Mouse (Mus musculus): ENCODE data around the gene A930009A15Rik. TPM values are rescaled to one million over a fixed set of nuclear protein-coding genes. Genes with fewer than 3 reads are reported as not detected.

A930009A15Rik gene
- total and polyA plus RNA-seq, 2 experiments, result not detected

- 82% methylated on average over 12 of the region's 12 CpGs for WGBS
- H3K27ac ChIP-seq (replicated peaks; ENCODE audit: insufficient read depth, low read depth, low read length), result no peak overlapping the region
- no peak for TF ChIP-seq POLR2A (IDR thresholded peaks at IDR 0.05; ENCODE audit: extremely low read depth, insufficient read depth, low read length)
- no peak for TF ChIP-seq CTCF (IDR thresholded peaks at IDR 0.05; ENCODE audit: low read depth, low read length)
These were observed 13.0 kb upstream of the A930009A15Rik start for GRCm38 (mm10) chr10:115556738-115557242.

GRCm38 (mm10) chr10:115561136-115561880, 8.5 kb upstream of the A930009A15Rik start:
- H3K27me3 ChIP-seq (ENCODE audit: control insufficient read depth, insufficient read depth, low read length), result no peaks in the 10 kb centered on the region
- no peak overlapping the region for H3K9ac ChIP-seq (ENCODE audit: low read depth, low read length)
- H3K27ac ChIP-seq (replicated peaks; ENCODE audit: insufficient read depth, low read depth, low read length), result no peak overlapping the region
- 38% methylated on average over 12 of the region's 12 CpGs for WGBS
- DNase-seq (ENCODE audit: extremely low read depth, low read depth, low spot score), result peak; percentile 61
- TF ChIP-seq POLR2A (IDR thresholded peaks at IDR 0.05; ENCODE audit: extremely low read depth, insufficient read depth, low read length), result no peak
- no peak for TF ChIP-seq CTCF (IDR thresholded peaks at IDR 0.05; ENCODE audit: low read depth, low read length)
- no peaks in the 10 kb centered on the region for H3K36me3 ChIP-seq (ENCODE audit: control insufficient read depth, insufficient read depth, low read length)
- peaks cover 1% of the 10 kb centered on the region; the same call in 1 of the 2 replicates for H3K4me1 ChIP-seq (ENCODE audit: control insufficient read depth, insufficient read depth, low read length)
- H3K79me2 ChIP-seq (ENCODE audit: control insufficient read depth, insufficient read depth, low read length), result no peaks in the 10 kb centered on the region
- H3K4me3 ChIP-seq (ENCODE audit: insufficient read depth, low read depth, low read length), result no peak overlapping the region

More at GRCm38 (mm10) chr10:115556738-115557242, 13.0 kb upstream of the A930009A15Rik start:
- DNase-seq (ENCODE audit: extremely low read depth, low read depth, low spot score), result no peak
- no peaks in the 10 kb centered on the region for H3K27me3 ChIP-seq (ENCODE audit: control insufficient read depth, insufficient read depth, low read length)
- H3K9ac ChIP-seq (ENCODE audit: low read depth, low read length), result no peak overlapping the region
- no peak overlapping the region for H3K4me3 ChIP-seq (ENCODE audit: insufficient read depth, low read depth, low read length)
- H3K4me1 ChIP-seq (ENCODE audit: control insufficient read depth, insufficient read depth, low read length), result peaks cover 1% of the 10 kb centered on the region; the same call in 1 of the 2 replicates
- H3K36me3 ChIP-seq (ENCODE audit: control insufficient read depth, insufficient read depth, low read length), result no peaks in the 10 kb centered on the region
- H3K79me2 ChIP-seq (ENCODE audit: control insufficient read depth, insufficient read depth, low read length), result no peaks in the 10 kb centered on the region; the same call in 1 of the 2 replicates

GRCm38 (mm10) chr10:115562911-115563686, 6.7 kb upstream of the A930009A15Rik start:
- Histone ChIP-seq H3K4me3 (ENCODE audit: insufficient read depth, low read depth, low read length) (no peak overlapping the region), H3K79me2 (ENCODE audit: control insufficient read depth, insufficient read depth, low read length) (no peaks in the 10 kb centered on the region), H3K4me1 (ENCODE audit: control insufficient read depth, insufficient read depth, low read length) (peaks cover 1% of the 10 kb centered on the region; the same call in 1 of the 2 replicates), H3K9ac (ENCODE audit: low read depth, low read length) (no peak overlapping the region), H3K36me3 (ENCODE audit: control insufficient read depth, insufficient read depth, low read length) (no peaks in the 10 kb centered on the region), H3K27me3 (ENCODE audit: control insufficient read depth, insufficient read depth, low read length) (no peaks in the 10 kb centered on the region), H3K27ac (replicated peaks; ENCODE audit: insufficient read depth, low read depth, low read length) (no peak overlapping the region)
- TF ChIP-seq POLR2A (IDR thresholded peaks at IDR 0.05; ENCODE audit: extremely low read depth, insufficient read depth, low read length) (no peak), CTCF (IDR thresholded peaks at IDR 0.05; ENCODE audit: low read depth, low read length) (no peak)
- WGBS, result 87% methylated on average over 4 of the region's 4 CpGs
- no peak for DNase-seq (ENCODE audit: extremely low read depth, low read depth, low spot score)

- Histone ChIP-seq H3K4me3 (ENCODE audit: insufficient read depth, low read depth, low read length) (no peak overlapping the region), H3K79me2 (ENCODE audit: control insufficient read depth, insufficient read depth, low read length) (no peaks in the 10 kb centered on the region), H3K4me1 (ENCODE audit: control insufficient read depth, insufficient read depth, low read length) (peaks cover 1% of the 10 kb centered on the region; the same call in 1 of the 2 replicates), H3K27me3 (ENCODE audit: control insufficient read depth, insufficient read depth, low read length) (no peaks in the 10 kb centered on the region), H3K27ac (replicated peaks; ENCODE audit: insufficient read depth, low read depth, low read length) (no peak overlapping the region), H3K9ac (ENCODE audit: low read depth, low read length) (no peak overlapping the region), H3K36me3 (ENCODE audit: control insufficient read depth, insufficient read depth, low read length) (no peaks in the 10 kb centered on the region)
- DNase-seq (ENCODE audit: extremely low read depth, low read depth, low spot score), result no peak
- TF ChIP-seq CTCF (IDR thresholded peaks at IDR 0.05; ENCODE audit: low read depth, low read length), result no peak
- 78% methylated on average over 5 of the region's 5 CpGs for WGBS
These were observed 5.8 kb upstream of the A930009A15Rik start for GRCm38 (mm10) chr10:115563961-115564360.

- whole genome bisulfite sequencing, result 85% methylated on average over 2 of the region's 2 CpGs
These were observed 791 bp downstream of the A930009A15Rik start for GRCm38 (mm10) chr10:115570577-115570976.

More at GRCm38 (mm10) chr10:115570577-115570976, 791 bp downstream of the A930009A15Rik start:
- Histone ChIP-seq H3K9ac (ENCODE audit: low read depth, low read length) (no peak overlapping the region), H3K79me2 (ENCODE audit: control insufficient read depth, insufficient read depth, low read length) (no peaks in the 10 kb centered on the region), H3K27ac (replicated peaks; ENCODE audit: insufficient read depth, low read depth, low read length) (no peak overlapping the region), H3K4me3 (ENCODE audit: insufficient read depth, low read depth, low read length) (no peak overlapping the region), H3K36me3 (ENCODE audit: control insufficient read depth, insufficient read depth, low read length) (no peaks in the 10 kb centered on the region), H3K27me3 (ENCODE audit: control insufficient read depth, insufficient read depth, low read length) (no peaks in the 10 kb centered on the region), H3K4me1 (ENCODE audit: control insufficient read depth, insufficient read depth, low read length) (no peaks in the 10 kb centered on the region)
- TF ChIP-seq POLR2A (IDR thresholded peaks at IDR 0.05; ENCODE audit: extremely low read depth, insufficient read depth, low read length) (no peak), CTCF (IDR thresholded peaks at IDR 0.05; ENCODE audit: low read depth, low read length) (no peak)
- no peak for DNase-seq (ENCODE audit: extremely low read depth, low read depth, low spot score)

Data from liver, adult 2 months (tissue).